Mouse (Mus musculus) lung, adult 18-20 months (tissue): Measurements from ENCODE around the gene Gngt2.
A peak's percentile ranks its signal among the peaks of the same experiment; 100 is the strongest.

Experiments used
- DNase-seq, 2 experiments: peaks; one replicate each; pipeline ENCODE4 v3.0.0; 2022; ENCODE audit warnings: mixed read lengths in 2 of 2

The Gngt2 gene

GRCm38 (mm10) chr11:95826317-95827167 lies 10.5 kb upstream of the Gngt2 start:
- DNase-seq: no peak

- no peak for DNase-seq
Observed at GRCm38 (mm10) chr11:95827168-95827447, 9.9 kb upstream of the Gngt2 start.

- peak; percentile 76 to 79 for DNase-seq
Observed at GRCm38 (mm10) chr11:95827464-95828085, 9.4 kb upstream of the Gngt2 start.

- DNase-seq: no peak
Observed at GRCm38 (mm10) chr11:95828181-95828964, 8.6 kb upstream of the Gngt2 start.

GRCm38 (mm10) chr11:95829526-95830050 lies 7.4 kb upstream of the Gngt2 start:
- DNase-seq: no peak

GRCm38 (mm10) chr11:95830411-95831275 lies 6.4 kb upstream of the Gngt2 start:
- DNase-seq: no peak

- DNase-seq: no peak
Observed at GRCm38 (mm10) chr11:95831276-95831619, 5.8 kb upstream of the Gngt2 start.

- DNase-seq: no peak
Observed at GRCm38 (mm10) chr11:95831641-95832040, 5.4 kb upstream of the Gngt2 start.

- no peak for DNase-seq
Observed at GRCm38 (mm10) chr11:95832129-95833005, 4.6 kb upstream of the Gngt2 start.

GRCm38 (mm10) chr11:95833006-95833570 lies 3.9 kb upstream of the Gngt2 start:
- DNase-seq: no peak

GRCm38 (mm10) chr11:95833631-95834142 lies 3.3 kb upstream of the Gngt2 start:
- DNase-seq: no peak

- peak; percentile 71 to 73 for DNase-seq
Observed at GRCm38 (mm10) chr11:95834143-95834667, 2.8 kb upstream of the Gngt2 start.

- peak in 1 of 2 experiments; percentile 42 for DNase-seq
Observed at GRCm38 (mm10) chr11:95834742-95835710, 2.0 kb upstream of the Gngt2 start.

- DNase-seq: no peak
Observed at GRCm38 (mm10) chr11:95835832-95836231, 1.2 kb upstream of the Gngt2 start.

GRCm38 (mm10) chr11:95836433-95836832 lies 583 bp upstream of the Gngt2 start:
- peak; percentile 32 to 58 for DNase-seq

- no peak for DNase-seq
Observed at GRCm38 (mm10) chr11:95838598-95838997, 1.6 kb downstream of the Gngt2 start.

GRCm38 (mm10) chr11:95838999-95839868 lies 2.2 kb downstream of the Gngt2 start:
- DNase-seq: no peak
